Mouse (Mus musculus) activated CD4-positive, CD25-positive, alpha-beta regulatory T cell, adult 4 months (primary cell): ENCODE measurements around the gene Cldn5. TPM values are rescaled to one million over a fixed set of nuclear protein-coding genes. Genes with fewer than 3 reads are reported as not detected.

Experiments used
- ATAC-seq: one replicate; pipeline ENCODE4 v1.8.0; 2017
- polyA plus RNA-seq, 2 experiments: library from polyadenylated mRNA; unstranded; fragments of 100-300 nt; shearing (Covaris generic); gene quantifications; one replicate each; pipeline ENCODE4 v1.2.1; 2017

The Cldn5 gene
- polyA plus RNA-seq: not detected

DNA sequence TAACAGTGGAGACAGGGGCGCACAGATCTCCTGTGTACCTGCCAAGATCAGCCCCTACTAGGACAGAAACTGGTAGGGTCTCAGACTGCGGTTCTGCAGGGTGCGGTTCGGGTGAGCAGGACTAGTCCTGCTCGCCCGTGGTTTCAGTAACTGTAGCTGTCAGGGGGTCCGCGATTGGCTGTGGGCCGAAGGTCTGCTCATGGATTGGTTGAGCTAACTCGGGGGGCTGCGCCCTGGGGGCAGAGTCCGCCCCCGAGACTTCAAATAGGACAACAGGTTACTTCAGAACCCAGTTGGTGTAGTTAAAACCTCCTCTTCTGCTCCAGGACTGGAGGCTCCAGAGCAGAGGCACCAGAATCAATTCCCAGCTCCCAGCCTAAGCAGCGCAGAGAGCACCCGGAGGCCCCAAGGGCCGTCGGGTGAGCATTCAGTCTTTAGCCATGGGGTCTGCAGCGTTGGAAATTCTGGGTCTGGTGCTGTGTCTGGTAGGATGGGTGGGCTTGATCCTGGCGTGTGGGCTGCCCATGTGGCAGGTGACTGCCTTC, at the start of gene Cldn5:
TSS of gene Cldn5 (plus strand) at position 292 of the 545 bp plus-strand sequence.
- ATAC-seq: no peak

- no peak for ATAC-seq
Observed at GRCm38 (mm10) chr16:18727536-18728499, 48.8 kb upstream of the Cldn5 start.

- ATAC-seq: no peak
Observed at GRCm38 (mm10) chr16:18729185-18729584, 47.5 kb upstream of the Cldn5 start.

DNA sequence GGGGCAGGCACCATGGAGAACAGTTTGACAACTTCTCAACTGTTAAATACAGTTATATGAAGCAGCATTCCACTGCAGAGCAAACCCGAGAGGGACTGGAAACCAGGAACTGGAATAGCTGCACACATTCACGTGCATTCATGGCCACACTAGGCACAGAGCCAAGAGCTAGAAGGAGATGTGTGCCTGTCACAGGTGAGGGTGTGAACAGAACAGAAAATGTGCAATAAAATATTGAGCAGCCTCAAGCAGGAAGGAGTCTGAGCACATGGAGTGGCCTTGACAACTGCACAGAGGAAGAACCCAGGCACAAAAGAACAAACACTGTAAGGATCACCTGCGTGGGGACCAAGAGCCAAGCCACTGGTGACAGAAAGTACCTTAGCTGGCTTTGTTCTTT, 46.0 kb upstream of the Cldn5 start:
- ATAC-seq: no peak

DNA sequence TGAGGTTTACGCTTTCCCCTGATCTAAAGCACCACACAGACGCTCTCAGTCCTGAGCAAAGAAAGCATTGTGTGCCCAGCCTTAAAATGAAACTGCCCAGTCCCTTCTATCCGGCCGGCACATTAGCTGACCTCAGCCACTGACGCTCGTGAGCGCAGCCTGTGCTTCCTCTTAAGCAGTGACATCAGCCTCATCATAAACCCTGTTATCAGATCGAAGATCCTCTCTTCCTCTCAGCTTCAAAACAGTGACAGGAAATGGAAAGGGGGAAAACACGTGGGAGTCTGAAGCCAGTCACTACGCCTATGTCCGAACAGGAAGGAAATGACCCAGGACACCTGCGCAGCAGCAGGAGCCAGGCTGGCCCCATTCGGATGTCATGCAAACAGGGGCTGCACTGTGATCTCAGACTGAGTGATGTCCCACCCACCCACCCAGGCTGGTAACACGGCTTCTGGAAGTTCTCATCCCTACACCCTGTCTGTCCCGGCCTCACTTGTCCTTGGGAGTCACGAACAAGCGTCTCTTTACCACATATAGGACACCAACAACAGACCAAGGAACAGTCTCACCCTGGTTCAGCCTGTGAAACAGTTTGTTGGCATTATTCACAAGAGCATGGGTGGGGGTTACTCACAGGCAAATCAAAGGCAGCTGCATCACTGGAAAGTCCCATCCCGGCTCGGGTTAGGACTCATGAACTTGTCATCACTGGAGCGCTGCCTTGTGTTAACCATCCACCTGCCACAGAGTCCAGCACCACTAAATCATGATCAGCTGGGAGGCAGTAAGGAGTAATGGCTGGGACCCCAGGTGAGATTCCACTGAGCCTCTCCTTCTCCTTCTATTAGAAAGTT, 43.3 kb upstream of the Cldn5 start:
- ATAC-seq: peak; percentile 61

DNA sequence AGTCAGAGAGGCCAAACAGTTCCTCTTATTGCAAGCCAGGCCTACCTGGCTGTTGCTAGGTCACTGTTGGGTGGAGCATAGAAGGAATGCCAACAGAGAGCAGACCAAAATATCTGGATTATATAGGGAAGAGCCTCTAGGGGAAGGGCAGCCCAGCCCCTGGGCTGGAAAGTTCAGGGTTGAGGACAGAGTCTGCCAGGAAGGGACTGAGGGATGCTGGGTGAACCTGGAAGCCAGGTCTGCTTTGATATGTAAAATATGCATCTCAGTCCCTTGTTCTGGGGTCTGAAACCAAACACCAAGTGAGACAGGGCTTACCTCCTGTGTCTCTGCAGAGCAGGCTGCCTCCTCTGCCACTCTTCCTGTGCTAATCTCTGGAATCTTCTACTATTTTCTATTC, 38.3 kb upstream of the Cldn5 start:
- ATAC-seq: no peak

DNA sequence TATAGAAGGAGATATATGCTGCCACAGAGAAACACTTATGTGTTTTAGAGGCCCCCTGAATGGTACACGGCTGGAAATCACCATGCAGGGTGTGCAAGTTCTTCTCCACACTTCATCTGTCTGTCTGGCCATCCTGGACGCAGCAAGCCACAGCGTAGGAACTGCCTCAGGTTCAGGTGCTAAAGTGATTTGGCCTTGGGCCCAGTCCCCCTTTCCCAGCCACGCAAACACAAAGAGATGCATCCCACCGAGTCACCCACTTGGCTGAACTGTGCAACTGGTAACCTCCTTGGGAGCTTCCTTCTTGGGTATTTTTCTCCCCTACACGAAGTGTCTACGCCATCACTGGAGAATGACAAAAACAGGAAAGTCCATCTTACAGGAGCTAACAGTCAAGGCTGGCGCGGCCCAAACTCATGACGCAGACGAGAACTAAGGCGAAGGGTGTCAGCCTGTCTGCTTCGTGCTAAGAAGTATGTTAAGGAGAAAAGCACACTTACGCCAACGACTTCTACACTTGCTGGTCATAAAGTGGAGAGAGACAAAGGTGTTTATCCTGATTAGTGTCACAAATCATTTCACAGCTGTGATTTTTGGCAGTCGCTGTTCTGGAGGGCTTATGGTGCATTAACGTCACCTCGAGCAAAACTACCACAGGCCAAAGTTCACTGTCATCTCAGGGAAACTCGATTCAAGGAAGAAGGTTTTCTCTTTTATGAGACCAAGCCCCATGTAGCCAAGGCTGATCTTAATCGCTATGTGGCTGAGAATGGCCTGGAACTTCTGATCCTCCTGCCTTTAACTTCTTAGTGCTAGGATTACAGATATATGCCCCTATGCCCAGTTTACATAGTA, 30.2 kb upstream of the Cldn5 start:
- no peak for ATAC-seq

GRCm38 (mm10) chr16:18751101-18751500, 25.5 kb upstream of the Cldn5 start:
- ATAC-seq: no peak

DNA sequence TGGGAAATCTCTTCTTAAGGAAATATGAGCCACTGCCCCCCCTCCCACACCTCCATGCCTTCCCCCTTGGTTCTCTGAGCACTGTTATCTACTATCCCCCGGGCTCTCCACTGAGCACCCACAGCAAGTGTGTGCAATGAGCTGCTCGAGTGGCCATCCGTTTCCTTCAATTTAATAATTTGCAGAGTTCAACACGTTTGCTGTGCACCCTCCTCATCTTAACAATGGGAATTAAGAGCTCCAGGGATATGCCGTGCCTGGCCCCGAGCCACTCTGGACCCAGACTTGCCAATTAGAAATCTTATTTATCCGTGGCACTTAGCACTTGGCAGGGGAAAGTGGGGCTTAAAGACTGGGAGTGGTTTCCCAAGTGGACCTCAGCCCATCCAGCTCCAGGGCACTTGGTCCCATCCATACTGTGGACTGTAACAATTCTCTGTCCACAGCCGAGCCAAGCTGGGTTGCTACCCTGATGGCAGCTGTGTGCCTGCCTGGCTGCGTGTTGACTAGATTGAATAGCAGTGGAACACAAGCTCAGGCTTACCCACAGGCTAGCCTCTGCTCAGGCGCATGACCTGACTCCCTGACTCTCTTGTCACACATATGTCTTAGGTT, 24.7 kb upstream of the Cldn5 start:
- ATAC-seq: no peak

- ATAC-seq: no peak
Observed at GRCm38 (mm10) chr16:18761734-18762133, 14.9 kb upstream of the Cldn5 start.

- no peak for ATAC-seq
Observed at GRCm38 (mm10) chr16:18762960-18763359, 13.7 kb upstream of the Cldn5 start.

DNA sequence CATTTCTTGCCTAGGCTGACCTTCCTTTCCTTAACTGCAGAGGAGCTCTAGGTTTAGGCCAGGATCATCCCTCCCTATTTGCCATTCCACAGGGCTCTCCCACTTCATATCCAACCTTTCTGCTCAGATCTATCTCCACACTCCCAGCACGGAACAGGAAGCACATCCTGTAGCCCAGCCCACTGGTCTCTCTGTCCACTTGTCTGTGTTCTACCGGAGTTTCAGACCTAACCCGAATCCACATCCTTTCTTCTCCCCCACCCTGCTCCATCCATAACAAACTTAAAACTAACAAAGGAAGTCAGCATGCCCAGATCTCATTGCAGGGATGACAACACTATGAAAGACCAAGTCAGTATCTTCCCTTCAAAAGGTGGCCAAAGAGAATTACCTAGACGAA, 10.3 kb upstream of the Cldn5 start:
- no peak for ATAC-seq

- ATAC-seq: no peak
Observed at GRCm38 (mm10) chr16:18769501-18769900, 7.1 kb upstream of the Cldn5 start.

- no peak for ATAC-seq
Observed at GRCm38 (mm10) chr16:18773936-18774335, 2.7 kb upstream of the Cldn5 start.

DNA sequence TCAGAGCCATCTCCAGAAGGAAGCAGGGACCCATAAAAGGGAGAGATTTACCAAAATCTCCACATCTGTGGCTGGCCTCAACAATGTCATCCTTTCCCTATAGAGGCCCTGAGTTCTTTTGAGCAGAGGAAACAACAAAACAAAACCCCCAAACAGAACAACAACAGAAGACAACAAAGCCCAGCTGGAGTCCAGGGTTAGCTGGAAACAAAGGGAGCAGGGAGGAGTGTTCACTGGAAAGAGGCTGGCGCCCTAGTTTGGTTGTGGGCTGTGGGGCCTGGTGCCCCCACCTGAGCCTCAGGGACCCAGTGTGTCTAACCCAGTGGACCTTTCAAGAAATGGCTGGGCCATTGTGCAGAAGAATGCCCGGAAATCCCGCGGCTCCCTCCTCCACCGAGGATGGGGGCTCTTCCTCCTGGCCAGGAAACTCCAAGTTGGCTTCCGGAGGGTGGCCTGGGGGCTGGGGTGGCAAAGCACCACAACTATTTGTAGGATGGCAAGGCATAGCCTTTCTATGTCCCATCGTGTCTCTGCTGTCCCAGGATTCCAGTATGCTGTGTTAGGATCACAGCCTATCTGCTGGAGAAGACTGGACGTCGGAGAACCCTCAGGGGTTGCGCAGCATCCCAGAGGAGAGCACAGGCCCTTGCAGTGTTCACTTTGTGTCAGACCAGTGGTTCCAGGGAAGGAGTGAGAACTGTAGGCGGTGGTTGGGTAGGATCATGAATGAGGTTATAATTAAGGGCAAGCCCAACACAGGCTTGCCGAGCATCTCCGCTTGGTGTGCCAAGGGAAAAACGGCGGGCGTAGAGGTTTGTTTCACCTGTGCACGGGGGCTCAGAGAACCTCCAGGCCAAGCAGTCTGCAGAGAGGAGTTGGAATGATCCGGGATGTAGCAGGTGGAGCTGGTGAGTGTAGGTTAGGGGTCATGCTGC, 759 bp upstream of the Cldn5 start:
- no peak for ATAC-seq

- no peak for ATAC-seq
Observed at GRCm38 (mm10) chr16:18777101-18778080, 744 bp downstream of the Cldn5 start.

- no peak for ATAC-seq
Observed at GRCm38 (mm10) chr16:18778461-18778860, 1.8 kb downstream of the Cldn5 start.

DNA sequence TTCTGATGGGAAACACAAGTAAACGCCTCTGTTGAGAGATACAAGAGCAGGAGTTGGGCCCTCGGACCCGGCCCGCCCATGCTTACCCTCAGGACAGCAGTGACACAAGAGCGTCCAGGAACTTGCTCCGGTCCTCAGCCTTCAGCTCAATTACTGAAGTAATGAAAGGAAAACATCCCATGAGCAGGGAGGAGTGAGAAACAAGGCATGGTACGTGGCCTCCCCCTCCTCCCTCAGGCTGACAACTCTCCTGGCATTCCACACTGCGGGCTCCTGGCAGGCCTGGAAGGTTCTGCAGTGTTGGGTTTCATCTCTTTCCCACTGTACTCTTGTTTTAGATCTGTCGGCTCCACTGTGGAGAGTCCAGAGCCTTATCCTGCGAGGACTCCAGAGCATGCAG, 5.2 kb downstream of the Cldn5 start:
- ATAC-seq: no peak

- ATAC-seq: no peak
Observed at GRCm38 (mm10) chr16:18785025-18785424, 8.4 kb downstream of the Cldn5 start.
